Mouse (Mus musculus) layer of hippocampus, adult 11-12 months (tissue): ENCODE measurements at regions not wholly inside any gene's neighbourhood (a gene's known extent, or its start where the extent isn't known, plus 50 kb on each side); places are given as distances from the start of the nearest gene placed in this dataset.

Source experiments
- DNase-seq: peaks from one replicate; pipeline ENCODE4 v3.0.0; 2022; ENCODE audit warnings: low spot score

DNA sequence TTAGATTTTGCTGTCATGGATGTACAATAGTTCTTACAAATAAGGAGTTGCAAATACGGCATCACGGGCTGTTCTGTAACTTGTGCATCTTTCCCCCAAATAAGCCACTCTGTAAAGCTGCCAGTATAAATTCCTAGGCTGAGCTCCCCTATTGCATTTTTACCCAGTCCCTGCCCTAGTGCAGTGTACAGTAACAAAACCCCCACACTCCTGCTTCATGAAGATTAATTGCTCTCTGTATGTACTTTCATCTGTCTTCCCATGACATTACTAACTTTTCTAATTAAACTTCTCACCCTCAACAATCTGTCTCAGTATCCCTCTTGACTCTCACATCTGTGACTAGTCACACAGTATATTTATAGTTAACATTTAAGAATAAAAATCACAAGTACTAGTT is 73.4 kb downstream of the Tm4sf1 start:
- no peak for DNase-seq

DNA sequence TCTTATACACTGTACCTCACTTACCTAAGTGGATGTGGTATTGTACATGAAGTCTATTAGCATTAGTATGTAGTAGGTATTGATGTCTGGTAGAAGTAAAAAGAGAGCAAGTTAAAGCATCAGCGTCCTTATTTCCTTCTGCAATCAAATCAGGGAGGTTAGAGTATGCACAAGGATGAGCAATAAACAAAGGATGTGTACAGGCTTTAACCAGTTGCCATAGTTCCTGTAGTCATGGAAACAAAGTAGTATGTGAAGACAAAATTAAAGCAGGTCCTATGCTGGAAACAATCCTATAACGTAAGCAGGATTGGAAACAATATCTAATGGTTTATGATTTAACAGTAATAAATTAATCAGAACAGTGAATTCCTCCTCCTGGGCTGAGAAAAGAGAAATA is 78.0 kb downstream of the Tm4sf1 start:
- no peak for DNase-seq

DNA sequence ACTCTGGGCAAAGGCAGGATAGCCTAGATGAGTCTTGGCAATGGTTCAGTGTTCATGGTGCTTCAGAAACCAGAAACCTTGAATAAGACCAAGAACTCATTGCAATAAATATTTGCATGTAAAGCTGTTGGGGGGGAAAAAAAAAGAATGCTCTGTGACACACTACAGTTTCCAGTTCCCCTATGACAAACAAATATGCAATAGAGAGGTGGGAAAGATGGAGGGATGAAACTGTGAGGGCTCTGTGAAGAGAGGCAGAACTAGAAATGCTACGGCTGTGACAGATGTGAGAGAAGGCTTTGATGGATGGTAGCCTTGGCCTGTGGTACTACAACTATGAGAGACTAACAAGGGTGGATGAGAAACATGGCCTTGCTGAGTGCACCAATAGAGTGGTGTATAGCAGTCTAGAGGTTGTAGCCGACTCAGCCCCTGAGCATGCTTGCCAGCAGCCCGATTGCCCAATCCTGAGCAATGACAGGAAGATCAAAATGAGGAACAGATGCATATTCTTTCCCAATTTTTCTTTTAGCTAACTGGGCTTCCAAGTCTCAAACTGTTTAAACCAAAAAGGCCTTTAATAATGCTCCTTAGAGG is 79.4 kb downstream of the Tm4sf1 start:
- DNase-seq = no peak

DNA sequence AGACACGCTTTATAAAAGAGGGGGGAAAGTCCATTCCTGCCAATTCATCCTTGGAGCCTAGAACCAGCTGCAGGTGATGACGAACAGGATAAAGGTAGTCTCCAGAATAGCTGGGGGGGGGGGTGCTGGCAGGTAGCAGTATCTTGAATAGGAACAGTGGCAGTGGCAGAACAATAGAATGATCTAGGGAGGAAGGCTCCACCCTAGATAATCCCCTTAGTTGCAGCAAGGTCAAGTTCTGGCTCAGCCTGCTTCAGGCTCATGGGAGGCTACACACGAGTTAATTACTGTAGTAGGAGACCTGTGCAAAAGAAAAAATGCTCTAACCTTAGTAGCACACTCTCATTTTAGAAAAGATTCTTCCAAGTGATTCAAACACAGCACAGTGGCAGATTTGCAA is 83.4 kb downstream of the Tm4sf1 start:
- no peak for DNase-seq

DNA sequence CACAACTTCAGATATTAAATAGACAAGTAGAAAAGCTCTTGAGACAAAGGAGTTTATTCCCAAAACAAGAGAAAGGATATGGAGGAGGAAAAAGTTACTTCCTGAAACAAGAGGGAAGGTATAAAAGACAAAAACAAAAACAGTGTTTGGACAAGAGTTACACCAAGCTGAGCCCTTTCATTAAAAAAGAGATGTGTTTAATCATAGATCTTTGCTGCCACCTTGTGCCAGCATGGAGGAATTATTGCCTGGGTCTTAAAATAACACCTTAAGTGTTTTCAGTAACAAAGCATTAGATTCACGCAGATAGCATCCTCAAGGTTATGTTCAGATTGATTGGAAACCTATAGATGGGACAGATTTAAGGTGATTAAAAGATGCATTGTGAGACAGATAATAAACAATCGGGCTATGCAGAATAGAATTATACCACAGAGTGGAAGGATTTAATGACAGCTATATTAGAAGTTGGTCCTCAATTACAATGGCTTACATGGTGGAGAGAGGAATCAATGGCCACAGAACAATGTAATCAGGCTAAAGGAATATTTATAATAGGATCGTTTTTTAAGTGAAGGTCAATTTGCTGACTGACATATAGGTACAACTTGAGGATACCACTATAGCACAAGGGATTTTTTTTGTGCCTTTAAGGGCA is 97.6 kb downstream of the Tm4sf1 start:
- peak; percentile 49 for DNase-seq

DNA sequence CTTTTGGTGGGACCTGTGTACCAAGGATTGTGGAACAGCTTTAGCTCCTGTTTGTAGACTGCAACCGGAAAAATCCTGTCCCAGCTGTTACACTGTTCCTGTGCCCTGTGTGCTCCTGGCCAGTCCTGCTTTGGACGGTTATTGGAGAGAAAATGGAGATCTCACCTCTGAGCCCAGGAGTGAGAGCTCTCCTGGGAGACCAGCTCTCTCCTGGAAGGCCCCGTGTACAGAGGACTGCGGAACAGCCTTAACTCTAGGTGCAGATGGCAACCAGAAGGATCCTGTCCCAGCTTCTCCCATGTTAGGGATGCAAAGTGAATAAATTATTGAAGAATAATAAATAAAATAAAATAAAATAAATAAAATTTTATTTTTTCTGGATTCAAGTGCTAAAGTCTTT is 98.4 kb downstream of the Tm4sf1 start:
- DNase-seq = no peak

DNA sequence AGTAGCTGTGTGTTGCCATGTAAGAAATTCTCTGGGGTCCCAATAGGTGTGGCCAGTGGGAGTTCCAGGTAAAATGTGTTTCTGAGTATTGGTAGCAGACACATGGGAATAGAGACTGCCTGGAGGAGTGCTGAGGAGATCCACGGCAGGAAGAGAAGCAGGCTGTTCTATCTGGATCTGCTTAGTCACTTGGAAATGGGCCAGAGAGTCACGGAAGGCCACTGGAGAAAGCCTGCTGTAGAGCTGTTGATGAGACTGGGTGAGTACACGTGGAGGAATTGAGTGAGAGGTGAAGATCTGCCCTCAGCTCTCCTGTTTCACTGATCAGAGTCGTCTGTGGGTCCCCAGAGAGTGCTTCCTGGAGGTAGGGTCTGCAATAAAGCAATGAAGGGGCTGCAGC is 120.2 kb downstream of the Tm4sf1 start:
- no peak for DNase-seq

DNA sequence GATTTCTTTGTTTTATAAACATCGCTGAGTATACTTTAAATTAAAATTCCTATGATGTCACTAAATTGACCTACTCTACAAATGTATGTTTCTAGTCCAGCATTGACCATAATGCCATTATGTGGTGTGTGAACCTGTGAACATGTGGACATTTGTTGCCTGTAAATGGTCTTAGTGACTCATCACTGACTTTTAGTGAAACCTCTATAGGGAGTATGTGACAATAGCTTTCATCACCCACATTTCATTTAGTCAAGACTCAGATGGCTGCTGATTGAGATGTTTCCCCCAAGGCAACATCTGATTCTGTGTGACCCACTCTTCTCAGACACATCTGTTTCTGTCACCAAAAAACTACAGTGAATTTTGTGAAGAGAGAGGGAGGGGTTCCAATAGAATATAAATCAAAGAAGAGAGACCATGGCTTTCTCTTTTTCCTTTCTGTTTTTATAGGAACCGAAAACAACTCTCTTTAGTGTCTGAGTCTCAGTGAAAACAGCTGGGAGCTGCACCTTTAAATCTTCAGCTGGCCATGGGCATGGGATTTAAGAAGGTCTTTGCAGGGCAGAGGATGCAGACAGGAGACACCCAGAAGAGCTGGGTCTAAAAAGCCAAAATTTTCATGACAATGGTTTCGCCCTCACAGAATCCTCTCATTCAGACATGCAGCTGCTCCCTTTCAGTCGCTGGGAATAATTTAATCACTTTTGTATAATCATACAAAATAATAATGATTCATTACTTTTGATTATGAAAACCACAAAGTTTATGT is 148.4 kb downstream of the Tm4sf1 start:
- DNase-seq = no peak

DNA sequence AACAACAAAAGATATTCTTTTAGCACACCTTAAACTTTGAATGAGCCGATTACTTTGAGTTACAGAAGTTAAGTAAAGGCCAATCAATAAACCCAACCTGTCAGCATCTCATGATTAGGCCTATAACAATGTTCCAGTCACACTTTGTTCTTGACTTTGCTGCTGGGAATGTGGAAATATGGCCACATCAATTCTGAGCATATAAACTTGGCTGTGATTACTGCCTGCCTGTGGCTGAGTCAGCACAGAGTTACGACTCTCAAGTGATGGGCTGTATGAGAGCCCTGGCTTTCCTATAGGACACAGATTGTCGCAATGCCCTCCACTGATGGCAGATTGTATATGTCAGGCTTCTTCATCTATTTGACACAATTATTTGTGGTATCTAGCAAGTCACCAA is 152.6 kb downstream of the Tm4sf1 start:
- DNase-seq = no peak

DNA sequence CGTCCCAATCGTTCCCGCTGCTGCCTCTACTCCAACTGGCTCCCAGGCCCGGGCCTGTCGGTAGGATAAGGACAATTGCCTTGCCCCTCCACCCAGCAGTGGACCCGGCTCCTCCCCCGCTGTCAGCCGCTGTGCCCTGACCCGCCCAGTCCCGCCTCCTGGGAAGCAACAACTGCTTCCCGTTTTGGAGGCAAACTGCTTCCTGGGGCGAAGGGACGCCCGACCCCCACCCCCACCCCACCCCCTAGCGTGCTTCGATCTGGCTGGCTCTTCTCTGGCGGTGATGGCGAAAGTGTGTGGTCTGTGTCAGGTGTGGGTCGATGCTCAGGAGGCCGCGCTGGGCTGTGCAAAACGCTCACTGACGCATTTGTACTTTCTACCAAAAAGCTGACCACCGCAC is 164.9 kb downstream of the Tm4sf1 start:
- DNase-seq = no peak

DNA sequence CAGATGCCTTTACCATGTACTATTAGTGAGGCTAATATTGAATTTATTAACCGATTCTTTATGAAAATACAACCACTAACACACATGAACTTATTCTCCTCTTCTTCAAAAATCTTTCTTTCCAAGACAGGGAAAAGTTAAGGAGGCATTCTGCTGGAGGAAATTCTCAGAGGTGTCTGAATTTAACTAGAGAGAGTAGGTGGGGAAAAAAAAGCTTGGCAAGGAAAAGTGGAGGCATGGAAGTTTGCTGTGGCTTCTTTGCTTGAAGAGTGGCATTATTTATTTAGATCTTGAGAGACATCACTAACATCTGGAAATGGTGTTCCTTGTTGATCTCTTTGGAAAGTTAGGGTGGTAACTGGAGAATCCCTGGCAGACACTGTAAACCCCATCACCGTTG is 173.2 kb downstream of the Tm4sf1 start:
- DNase-seq = no peak

DNA sequence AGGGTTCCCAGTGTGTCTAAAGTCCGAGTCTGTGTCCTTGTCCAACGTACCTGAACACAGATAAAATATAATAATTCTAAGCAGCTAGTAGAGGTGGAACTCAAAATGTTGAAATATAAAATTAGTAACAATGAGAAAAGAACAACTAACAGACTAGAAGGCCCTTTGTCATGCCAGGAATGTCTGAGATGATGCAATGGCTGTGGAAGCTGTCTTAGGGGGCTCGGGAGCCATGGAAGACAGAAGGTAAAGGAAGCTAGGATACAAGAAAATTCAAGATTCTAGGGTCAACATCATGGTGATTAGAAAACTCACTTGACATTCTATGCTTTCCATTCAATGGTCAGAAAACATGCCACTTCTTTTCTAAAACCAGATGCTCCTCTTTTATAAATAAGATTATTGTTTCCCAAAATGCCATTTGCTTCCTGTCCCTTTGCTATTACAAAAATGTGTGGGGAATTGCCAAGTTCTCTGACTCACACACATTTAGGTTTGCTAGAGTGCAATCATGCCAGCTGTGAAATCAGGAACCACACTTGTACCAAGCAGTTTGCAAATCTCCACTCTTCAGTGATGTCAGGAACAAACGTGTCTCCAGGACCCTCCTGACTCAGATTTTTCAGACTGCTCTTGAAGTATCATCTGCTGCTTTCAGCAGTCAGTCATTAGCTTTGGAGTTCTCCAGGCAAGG is 175.8 kb downstream of the Tm4sf1 start:
- DNase-seq = peak; percentile 12

DNA sequence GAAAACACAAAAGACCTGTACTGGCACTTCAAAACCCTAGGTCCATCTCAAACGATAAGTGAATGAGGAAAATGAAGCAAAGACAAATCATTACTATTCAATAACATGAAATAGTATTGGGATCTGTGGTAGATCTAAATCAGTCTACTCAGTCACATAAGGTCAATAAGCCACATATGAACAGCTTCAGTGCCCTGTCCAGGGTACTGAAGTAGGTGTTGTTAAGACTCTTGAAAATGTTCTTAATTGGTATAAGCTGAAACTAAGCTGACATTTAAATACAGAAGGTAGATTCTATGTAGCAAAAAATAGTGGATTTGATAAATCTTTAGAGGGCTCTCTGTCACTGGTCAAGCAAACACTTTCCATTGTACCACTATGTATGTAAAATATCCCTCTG is 183.8 kb downstream of the Tm4sf1 start:
- no peak for DNase-seq

DNA sequence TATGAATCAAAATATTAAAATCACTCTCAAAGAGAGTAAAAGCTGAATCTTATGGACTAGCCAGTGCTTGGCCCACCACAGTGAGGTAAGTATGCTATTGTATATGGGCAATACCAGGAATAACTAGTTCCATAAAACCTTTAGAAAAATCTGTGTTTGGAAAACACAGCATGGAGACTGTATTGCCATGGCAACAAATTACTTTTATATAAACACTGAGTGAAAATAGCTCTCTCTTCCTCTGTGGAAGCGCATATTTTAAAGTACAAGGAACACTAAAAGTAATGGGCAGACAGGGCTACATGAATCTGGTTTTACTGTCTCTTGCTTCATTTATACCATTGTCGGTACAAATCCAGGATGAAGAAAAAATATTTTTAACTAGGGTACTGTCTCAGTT is 199.5 kb downstream of the Tm4sf1 start:
- DNase-seq = no peak

DNA sequence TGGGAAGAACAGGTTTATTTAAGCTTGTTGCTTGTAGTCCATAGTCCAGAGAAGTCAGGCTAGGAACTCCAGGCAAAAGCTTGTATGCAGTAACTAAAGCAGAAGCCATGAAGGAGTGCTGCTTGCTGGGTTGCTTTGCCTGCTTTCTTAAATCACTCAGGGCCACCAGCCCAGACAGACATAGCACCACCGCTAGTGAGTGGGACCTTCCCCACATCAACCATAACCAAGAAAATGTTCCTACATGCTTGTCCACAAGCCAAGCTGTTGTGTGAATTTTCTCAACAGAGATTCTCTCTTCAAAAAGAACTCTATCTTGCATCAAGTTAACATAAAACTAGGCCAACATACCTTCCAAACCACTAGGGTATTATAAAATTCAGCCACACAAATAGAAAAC is 201.3 kb downstream of the Tm4sf1 start:
- DNase-seq = no peak

DNA sequence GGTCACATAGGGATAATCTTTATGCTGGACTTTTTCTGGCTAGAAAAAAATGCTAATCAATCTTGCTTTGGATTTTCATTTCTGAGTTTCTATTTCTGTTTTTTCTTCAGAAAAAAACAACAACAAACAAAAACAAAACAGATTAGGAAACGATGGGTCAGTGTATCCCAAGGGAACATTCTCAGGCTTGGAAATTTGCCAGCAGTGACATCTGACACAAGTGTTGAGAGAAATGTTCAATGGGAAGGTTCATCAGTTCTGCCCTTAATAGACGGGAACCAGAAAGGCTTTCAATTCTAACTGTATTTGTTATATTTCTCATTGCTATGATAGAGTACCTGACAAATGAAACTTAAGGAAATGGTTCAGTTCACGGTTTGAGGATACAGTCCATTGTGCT is 206.9 kb downstream of the Tm4sf1 start:
- DNase-seq = no peak

DNA sequence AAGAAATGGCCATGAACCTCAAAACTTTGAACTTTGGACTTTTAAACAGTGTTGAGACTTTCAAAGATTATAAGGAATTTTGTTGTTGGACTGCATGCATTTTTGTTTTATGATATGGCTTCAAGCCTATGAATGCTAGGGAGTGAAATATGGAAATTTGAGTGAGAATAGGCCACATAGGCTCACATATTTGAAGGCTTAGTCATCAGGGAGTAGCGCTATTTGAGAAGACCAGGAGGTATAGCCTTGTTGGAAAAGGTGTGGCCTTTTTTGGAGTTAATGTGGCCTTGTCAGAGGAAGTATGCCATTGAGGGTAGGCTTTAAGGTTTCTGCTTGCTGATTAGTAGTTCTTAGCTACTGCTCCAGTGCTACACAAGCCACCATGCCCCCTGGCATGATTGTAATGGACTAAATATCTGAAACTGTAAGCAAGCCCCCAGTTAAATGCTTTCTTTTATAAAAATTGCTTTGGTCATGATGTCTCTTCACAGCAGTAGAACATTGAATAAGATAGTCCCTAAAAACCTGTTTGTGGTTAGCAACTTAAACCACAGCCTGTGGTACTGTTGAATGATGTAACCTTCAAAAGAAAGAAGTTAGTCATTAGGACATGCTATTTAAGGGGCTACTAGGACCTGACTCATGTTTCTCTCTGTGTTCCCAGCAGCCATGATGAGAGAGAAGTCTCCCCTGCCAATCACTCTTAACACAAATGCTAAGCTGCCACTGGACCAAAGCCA is 208.4 kb downstream of the Tm4sf1 start:
- no peak for DNase-seq

DNA sequence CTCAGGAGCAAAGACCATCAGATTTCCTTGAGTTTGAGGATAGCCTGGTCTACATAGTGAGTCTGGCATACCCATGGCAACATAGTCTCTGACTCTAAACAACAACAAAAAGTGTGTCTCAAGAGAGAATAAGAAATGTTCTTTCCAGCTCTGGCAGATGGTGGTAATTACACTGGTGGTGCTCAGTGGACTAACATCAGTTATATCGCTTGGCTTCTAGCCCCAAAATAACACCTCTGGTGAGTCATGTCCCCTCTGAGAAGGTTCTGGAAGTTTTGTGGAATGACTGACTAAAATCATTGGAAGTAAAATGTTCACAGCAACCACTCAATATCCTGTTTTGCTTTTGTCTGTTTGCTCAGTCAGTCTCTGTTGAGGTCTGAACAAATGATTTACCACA is 227.3 kb downstream of the Tm4sf1 start:
- no peak for DNase-seq

DNA sequence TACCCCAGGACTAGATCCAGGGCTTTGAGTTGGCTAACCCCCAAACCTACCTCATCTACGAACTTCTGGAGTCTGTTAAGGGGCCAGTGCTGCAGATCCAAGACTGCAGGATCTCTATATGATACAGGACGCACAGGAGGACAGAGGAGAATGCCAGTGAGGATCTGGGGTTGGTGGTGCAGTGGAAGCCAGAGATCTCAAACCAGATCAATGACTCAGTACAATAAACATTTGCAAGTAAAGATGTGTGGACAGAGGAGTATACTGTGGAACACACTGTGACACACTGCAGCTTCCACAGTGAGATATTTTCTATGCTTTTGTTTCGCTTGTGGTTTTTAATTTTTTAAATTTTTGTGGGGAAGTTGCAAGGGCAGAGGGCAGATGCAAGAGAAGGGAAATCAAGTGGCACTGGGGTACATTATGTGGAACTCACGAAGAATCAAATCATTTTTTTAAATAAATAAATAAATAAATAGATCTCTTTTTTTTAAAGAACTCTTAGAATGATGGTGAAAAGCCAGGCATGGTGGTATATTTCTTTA is 227.8 kb downstream of the Tm4sf1 start:
- DNase-seq = no peak

DNA sequence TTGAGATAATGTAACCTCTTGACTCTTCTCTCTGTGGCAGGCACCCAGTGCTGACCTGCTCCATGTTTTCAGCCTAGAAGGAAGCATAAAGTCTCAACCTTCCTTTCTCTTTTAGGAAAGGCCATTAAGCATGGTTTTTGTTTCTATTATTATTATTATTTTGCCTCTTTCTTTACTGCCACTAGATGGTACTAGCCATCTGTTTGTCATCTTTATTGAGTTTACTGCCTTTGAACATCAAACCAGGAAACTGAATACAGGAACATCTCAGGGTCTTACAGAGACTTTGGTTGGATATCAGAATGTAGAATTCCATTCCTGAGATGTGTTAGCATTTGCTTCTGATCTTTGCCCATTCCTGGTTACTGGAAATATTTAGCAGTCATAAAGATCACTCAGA is 268.8 kb downstream of the Tm4sf1 start:
- DNase-seq = no peak

DNA sequence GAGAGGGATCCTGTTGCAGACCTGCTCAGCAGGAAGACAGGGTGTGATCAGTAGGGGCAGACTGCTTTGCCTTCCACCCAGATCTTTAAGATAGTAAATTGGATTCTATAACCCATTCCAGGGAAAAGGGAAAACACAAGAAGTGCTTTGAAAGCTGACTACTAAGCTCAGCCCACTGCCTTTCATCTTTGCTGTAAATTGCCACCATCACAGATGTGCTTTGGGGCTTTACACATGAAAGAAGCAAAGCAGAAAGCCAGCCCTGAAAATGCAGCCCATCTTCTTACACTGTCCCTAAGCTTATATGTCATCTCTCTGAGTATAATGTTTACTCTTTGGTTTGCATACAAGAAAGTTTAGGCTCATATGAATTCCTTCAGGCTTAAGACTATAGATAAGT is 283.6 kb downstream of the Tm4sf1 start:
- DNase-seq = no peak

DNA sequence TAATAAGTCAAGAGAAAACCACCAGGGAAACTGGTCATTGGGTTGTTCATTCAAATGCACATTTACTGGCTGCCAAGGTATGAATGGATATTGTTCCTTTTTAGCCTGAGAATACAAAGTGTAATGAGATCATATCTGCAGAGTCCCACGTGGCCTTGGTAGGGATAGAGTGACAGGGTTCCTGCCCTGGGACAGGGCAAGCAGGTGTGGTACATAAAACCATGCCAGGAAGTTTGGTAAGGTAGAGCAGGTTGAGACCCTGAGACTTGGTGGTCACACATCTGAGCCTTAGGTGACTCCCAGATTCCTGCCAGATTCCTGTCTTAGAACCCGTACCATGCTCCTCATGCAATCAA is 320.5 kb downstream of the Tm4sf1 start:
- no peak for DNase-seq
